Mouse (Mus musculus) hindbrain, postnatal 0 days (tissue): ENCODE data around the gene Sebox. TPM values are rescaled to one million over a fixed set of nuclear protein-coding genes. Genes with fewer than 3 reads are reported as not detected.
"Not testable (repeated sequence)": the region's sequence is repeated elsewhere in the genome, so short reads cannot be mapped to it uniquely, and the experiment has no call there.

Experiments used
- ATAC-seq: fragments of 200-750 bp; cut with Nextera tagmentation; 2 replicates; pipeline ENCODE4 v1.8.0; 2017; ENCODE audit warnings: mild to moderate bottlenecking, moderate TSS enrichment, moderate library complexity
- DNase-seq: peaks from one replicate; pipeline ENCODE4 v3.0.0-alpha.2; 2015; ENCODE audit warnings: low spot score
- H3K27ac ChIP-seq: fragments of 300-500 bp; sonication (generic); 2 replicates; pipeline ENCODE4 v1.5.1; 2014; ENCODE audit warnings: mild to moderate bottlenecking
- H3K27me3 ChIP-seq: fragments of 300-500 bp; sonication (generic); 2 replicates; pipeline ENCODE4 v1.6.1; 2014; ENCODE audit warnings: low read length, mixed read lengths; ENCODE audit not compliant: insufficient read depth
- H3K36me3 ChIP-seq: fragments of 300-500 bp; sonication (generic); 2 replicates; pipeline ENCODE4 v1.6.1; 2014; ENCODE audit warnings: low read length, mixed read lengths; ENCODE audit not compliant: insufficient read depth
- H3K4me1 ChIP-seq: fragments of 300-500 bp; sonication (generic); 2 replicates; pipeline ENCODE4 v1.6.1; 2014; ENCODE audit warnings: antibody characterized with exemption, low read length, mixed read lengths; ENCODE audit not compliant: insufficient read depth
- H3K4me2 ChIP-seq: fragments of 300-500 bp; sonication (generic); 2 replicates; pipeline ENCODE4 v1.6.1; 2014; ENCODE audit warnings: low read depth, mild to moderate bottlenecking, low read length, moderate library complexity, mixed read lengths
- H3K4me3 ChIP-seq: fragments of 300-500 bp; sonication (generic); 2 replicates; pipeline ENCODE4 v1.5.1; 2014; ENCODE audit warnings: low read length
- H3K9ac ChIP-seq: fragments of 300-500 bp; sonication (generic); replicated peaks from 2 replicates; pipeline ENCODE4 v1.6.1; 2014; ENCODE audit warnings: mild to moderate bottlenecking, low read length, moderate library complexity, mixed read lengths
- H3K9me3 ChIP-seq: fragments of 300-500 bp; sonication (generic); 2 replicates; pipeline ENCODE4 v1.6.1; 2016; ENCODE audit warnings: low read length, mixed read lengths
- CTCF ChIP-seq: IDR thresholded peaks from 2 replicates; pipeline ENCODE4 v1.5.1; 2016; ENCODE audit warnings: antibody characterized with exemption, control low read depth, low read depth
- WGBS: fragments of 180-500 bp; shearing (Covaris S2); extraction: QIAGEN DNeasy Blood & Tissue Kit; methylation state at CpG from one replicate; pipeline ENCODE4 v1.1.7; 2014; 5-methylcytosine and 5-hydroxymethylcytosine counted together
- polyA plus RNA-seq: library from polyadenylated mRNA; unstranded; fragments of >200 nt; fragmentation: Nextera tagmentation; extraction: Ambion mirVana; gene quantifications from 2 replicates; pipeline ENCODE4 v1.2.1, GENCODE M21; 2015
- total RNA-seq: library from RNA; depleted of rRNA; stranded (reverse); fragments of >200 nt; gene quantifications from 2 replicates; pipeline ENCODE4 v1.2.3, GENCODE M21; 2014

The Sebox gene
- total and polyA plus RNA-seq, 2 experiments from 2014 or later, result 0.15 to 0.78 TPM

DNA sequence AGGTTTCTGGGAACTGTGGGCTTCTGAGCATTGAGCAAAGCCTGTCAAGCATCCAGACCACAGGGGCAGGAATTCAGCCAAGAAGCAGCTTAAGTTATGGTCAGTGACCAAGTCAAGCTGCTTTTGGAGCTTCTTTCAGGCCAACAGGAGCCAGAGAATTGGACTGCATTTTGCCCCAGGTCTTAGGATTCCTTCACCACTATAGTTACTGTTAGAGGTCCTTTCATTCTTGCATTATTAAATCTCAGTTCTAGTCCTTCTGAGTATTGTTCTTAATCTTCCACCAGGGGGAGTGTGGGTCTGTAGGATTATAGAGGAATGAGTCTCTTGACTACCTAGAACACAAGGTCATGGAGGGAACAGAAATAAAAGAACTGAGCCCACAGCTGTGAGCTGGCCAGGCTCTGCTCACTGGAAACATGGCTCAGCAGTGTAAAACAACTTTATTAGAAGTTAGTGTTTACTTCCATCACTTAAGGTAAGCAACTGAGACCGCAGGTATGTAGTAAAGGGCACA is 19.3 kb downstream of the Sebox start:
- Histone ChIP-seq H3K27ac (peak overlapping the region; percentile 45), H3K9ac (no peak overlapping the region), H3K4me3 (no peak overlapping the region), H3K27me3 (no peaks in the 10 kb centered on the region), H3K9me3 (no peaks in the 10 kb centered on the region), H3K36me3 (peaks cover 77% of the 10 kb centered on the region), H3K4me1 (peaks cover 6% of the 10 kb centered on the region; the same call in 1 of the 2 replicates), H3K4me2 (no peak overlapping the region)
- DNase-seq (peak; percentile 25), ATAC-seq (no peak)
- peak; percentile 59 for TF ChIP-seq CTCF
- 91% methylated on average over 1 of the region's 1 CpGs for WGBS

DNA sequence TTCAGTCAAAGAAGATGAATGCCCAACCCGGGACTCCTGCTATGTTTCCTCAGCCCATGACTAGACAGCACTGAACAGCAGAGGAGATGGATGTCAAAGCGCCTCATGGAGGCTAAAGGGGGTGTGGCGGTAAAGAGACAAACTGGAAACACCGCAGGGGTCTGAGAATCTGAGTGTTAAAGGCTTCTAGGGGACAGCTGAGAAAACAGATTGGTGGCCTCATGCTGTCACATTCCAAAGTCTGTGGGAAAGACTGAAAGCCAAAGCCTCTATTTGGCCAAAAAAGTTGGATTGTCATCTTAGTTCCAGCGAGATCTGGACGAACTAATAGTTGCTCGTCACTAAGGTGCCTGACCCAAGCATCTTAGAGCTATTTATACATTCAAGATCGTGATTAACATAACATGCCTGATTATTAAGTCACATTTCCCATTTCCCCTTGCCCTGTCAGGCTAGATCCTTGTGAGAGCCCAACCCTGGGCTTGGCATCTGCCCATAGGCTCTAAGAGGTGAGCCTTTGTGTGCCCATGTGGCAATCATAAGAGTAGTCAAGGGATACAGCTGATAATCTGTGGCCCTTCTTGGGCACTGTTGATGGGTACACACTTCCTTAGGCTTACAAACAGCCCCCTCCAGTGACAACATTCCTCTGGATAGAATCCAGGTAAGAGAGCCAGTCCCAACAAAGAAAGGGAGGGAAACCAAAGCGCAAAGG is 20.2 kb downstream of the Sebox start:
- H3K9ac ChIP-seq, result no peak overlapping the region
- H3K4me1 ChIP-seq, result peaks cover 6% of the 10 kb centered on the region; the same call in 1 of the 2 replicates
- no peaks in the 10 kb centered on the region for H3K9me3 ChIP-seq
- peak overlapping the region; percentile 45; the same call in 1 of the 2 replicates for H3K27ac ChIP-seq
- H3K4me2 ChIP-seq, result no peak overlapping the region
- no peaks in the 10 kb centered on the region for H3K27me3 ChIP-seq
- peak; percentile 13; the same call in 1 of the 2 replicates for ATAC-seq
- no peak overlapping the region for H3K4me3 ChIP-seq
- H3K36me3 ChIP-seq, result peaks cover 76% of the 10 kb centered on the region
- 46% methylated on average over 9 of the region's 9 CpGs for WGBS
- peak; percentile 39 for DNase-seq
- no peak for TF ChIP-seq CTCF

DNA sequence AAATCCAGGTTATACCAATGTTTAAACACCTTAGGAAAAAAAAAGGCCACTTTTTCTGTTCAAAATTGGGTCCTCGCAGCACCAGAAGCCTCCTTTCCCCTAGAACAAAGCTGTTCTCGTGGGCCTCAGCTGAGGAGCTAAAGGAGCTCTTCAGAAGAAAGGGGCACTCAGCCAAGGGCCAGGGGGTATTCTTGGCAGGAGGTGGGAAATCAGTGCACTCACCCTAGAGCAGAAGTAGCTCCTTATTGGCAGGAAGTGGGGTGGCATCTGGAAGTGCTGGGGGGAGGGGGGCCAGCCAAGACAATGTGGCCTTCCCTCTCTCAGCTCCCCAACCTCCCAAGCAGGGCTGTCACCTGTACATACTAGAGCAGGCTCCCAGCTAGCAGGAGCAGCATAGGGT is 21.6 kb downstream of the Sebox start:
- Histone ChIP-seq H3K27me3 (no peaks in the 10 kb centered on the region), H3K4me2 (no peak overlapping the region), H3K4me1 (peaks cover 6% of the 10 kb centered on the region; the same call in 1 of the 2 replicates), H3K27ac (peak overlapping the region; percentile 26; the same call in 1 of the 2 replicates), H3K9ac (no peak overlapping the region), H3K9me3 (no peaks in the 10 kb centered on the region), H3K4me3 (no peak overlapping the region), H3K36me3 (peaks cover 77% of the 10 kb centered on the region)
- WGBS, result 41% methylated on average over 2 of the region's 2 CpGs
- DNase-seq, result peak; percentile 61
- TF ChIP-seq CTCF, result no peak
- ATAC-seq, result peak; percentile 33; the same call in 1 of the 2 replicates

DNA sequence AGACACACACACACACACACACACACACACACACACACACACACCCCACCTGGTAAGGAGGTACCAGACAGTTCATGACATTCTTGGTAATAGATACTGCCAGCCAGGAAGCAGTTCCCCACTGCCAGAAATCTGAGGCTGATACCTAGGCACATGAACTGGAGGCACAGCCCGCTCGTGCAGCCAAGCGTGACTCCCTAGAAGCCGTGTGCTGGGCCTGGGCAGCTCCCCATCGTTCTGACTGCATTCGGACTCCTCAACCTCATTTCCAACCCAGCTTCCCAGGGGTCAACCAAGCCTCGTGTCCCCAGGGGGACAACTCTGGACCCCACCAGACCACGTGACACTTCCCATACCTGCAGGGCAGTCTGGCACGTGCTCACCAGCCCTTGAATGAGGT is 25.5 kb downstream of the Sebox start:
- Histone ChIP-seq H3K27ac (no peak overlapping the region), H3K4me1 (peaks cover 6% of the 10 kb centered on the region; the same call in 1 of the 2 replicates), H3K27me3 (no peaks in the 10 kb centered on the region), H3K9me3 (no peaks in the 10 kb centered on the region), H3K4me3 (no peak overlapping the region), H3K4me2 (no peak overlapping the region), H3K36me3 (peaks cover 54% of the 10 kb centered on the region), H3K9ac (no peak overlapping the region)
- ATAC-seq, result no peak
- DNase-seq, result no peak
- TF ChIP-seq CTCF, result no peak
- 79% methylated on average over 9 of the region's 9 CpGs for WGBS

DNA sequence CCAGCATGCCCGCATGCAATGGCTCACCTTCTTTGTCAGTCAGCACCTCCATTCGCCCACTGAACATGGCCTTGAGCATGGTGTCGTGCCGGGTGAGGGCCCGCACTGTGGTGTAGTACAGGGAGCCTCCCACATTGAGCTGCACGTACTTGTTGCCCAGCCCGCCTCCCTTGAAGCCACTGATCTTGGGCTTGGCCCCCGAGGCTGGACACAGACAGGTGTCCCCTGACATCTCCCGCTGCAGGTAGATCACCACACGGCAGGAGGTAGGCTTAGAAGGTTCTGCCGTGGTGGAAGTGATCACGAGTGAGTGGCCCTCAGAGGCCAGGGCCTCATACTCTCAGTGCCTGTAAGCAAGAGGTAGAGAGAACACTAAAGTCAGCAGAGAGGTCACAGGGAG is 26.8 kb downstream of the Sebox start:
- peaks cover 5% of the 10 kb centered on the region for H3K4me1 ChIP-seq
- ATAC-seq (no peak), DNase-seq (no peak)
- H3K9ac ChIP-seq, result no peak overlapping the region
- H3K27me3 ChIP-seq, result no peaks in the 10 kb centered on the region
- H3K4me3 ChIP-seq, result no peak overlapping the region
- 92% methylated on average over 12 of the region's 12 CpGs for WGBS
- H3K36me3 ChIP-seq, result peaks cover 41% of the 10 kb centered on the region
- no peak for TF ChIP-seq CTCF
- H3K9me3 ChIP-seq, result no peaks in the 10 kb centered on the region
- H3K4me2 ChIP-seq, result no peak overlapping the region
- no peak overlapping the region for H3K27ac ChIP-seq

DNA sequence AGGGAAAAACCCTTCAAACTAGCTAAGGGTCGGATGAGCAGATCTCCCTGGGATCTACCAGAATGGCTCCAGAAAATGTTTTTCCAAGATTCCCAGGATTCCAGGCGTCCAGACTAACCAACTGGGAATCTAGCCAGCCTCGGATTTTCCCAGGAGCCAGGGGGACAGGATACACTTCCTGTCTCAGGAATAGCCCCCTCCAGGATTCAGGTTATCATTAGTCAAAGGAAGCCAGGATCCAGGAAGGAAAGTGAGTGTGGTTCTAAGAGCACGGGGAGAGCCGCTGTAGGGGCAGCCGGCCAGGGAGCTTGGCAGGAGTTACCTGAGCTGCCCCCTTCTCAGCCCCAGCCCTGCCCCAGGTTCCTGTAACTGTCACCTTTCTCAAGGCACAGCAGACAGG is 27.8 kb downstream of the Sebox start:
- ATAC-seq (no peak), DNase-seq (no peak)
- no peak overlapping the region for H3K4me3 ChIP-seq
- 82% methylated on average over 6 of the region's 6 CpGs for WGBS
- H3K27ac ChIP-seq, result peak overlapping the region; percentile 34; the same call in 1 of the 2 replicates
- H3K9ac ChIP-seq, result no peak overlapping the region
- H3K27me3 ChIP-seq, result no peaks in the 10 kb centered on the region
- no peak overlapping the region for H3K4me2 ChIP-seq
- H3K36me3 ChIP-seq, result peaks cover 39% of the 10 kb centered on the region
- H3K9me3 ChIP-seq, result no peaks in the 10 kb centered on the region
- TF ChIP-seq CTCF, result no peak
- H3K4me1 ChIP-seq, result peaks cover 7% of the 10 kb centered on the region; the same call in 1 of the 2 replicates

DNA sequence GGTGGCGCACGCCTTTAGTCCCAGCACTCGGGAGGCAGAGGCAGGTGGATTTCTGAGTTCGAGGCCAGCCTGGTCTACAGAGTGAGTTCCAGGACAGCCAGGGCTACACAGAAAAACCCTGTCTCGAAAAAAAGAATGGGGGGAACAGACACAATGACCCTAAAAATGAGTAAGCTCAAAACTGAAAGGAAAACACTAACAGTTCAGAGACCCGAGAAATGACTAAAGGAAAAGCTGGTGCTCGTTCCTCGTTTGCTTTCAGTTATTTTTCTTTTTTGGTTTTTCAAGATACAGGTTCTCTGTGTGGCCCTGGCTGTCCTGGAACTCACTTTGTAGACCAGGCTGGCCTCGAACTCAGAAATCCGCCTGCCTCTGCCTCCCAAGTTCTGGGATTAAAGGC is 28.3 kb downstream of the Sebox start:
- not testable (repeated sequence) for H3K4me2 ChIP-seq, H3K9me3 ChIP-seq, H3K27me3 ChIP-seq, H3K27ac ChIP-seq, H3K4me3 ChIP-seq, H3K9ac ChIP-seq, DNase-seq, ATAC-seq, H3K4me1 ChIP-seq
- WGBS, result 85% methylated on average over 9 of the region's 10 CpGs
- peaks cover 34% of the 10 kb centered on the region for H3K36me3 ChIP-seq
